Mouse (Mus musculus) left cerebral cortex, adult 9 months (tissue): ENCODE results near the gene Pex11b.
"Not testable (repeated sequence)": the region's sequence is repeated elsewhere in the genome, so short reads cannot be mapped to it uniquely, and the experiment has no call there.

Source experiments
- DNase-seq, 2 experiments: peaks; one replicate each; pipeline ENCODE4 v3.0.0; 2022; ENCODE audit warnings: low spot score in 2 of 2

The Pex11b gene

GRCm38 (mm10) chr3:96634928-96635879, at the start of gene Pex11b, which contains the start of gene Gm42957:
TSS of gene Pex11b (plus strand) at chr3:96635376.
TSS of gene Gm42957 (plus strand) at chr3:96635474.
- DNase-seq, result peak; percentile 71 to 87

GRCm38 (mm10) chr3:96590657-96591056, 44.5 kb upstream of the Pex11b start:
- no peak for DNase-seq

GRCm38 (mm10) chr3:96593374-96593773, 41.8 kb upstream of the Pex11b start:
- no peak for DNase-seq

DNA sequence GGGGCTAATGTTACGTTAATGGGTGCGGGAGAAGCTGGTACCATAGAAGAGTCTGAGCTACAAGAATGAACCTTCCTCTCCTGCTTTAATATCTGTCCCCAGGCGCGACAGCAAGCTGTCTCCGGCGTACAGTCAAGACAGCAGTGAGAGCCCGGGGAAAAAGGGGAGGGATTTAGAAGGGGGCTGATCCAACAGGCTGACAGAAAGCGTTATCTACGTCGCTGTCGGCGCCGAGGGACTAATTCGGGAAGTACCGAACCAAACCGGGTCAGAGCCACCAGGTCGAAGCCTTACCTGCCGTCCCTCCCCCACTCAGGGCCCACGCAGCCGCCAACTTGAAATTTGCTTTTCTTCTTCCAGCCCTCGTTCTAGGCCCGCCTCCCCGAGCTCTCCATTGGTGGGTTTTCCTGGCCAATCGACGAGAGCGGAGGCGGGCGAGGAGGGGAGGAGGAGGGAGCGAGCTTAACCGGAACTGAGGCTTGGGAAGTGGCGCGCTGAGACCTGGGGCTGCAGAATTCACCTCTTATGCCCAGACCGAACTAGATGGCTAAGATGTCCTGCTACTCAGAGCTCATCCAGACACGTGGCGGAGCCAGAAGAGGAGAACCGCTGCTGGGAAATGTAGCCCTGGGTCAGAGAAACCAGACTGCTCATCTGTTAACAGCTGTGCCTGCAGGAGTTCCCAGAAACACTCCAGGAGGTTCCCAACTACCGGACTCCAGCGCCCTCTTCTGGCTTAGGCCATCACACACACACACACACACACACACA, 41.2 kb upstream of the Pex11b start, which contains the start of gene Polr3gl:
Gene Polr3gl, minus strand, starts transcription at position 392 of the 771 bp plus-strand sequence.
- peak; percentile 87 to 95 for DNase-seq

GRCm38 (mm10) chr3:96594851-96595250, 40.3 kb upstream of the Pex11b start:
- DNase-seq, result no peak

- peak in 1 of 2 experiments; percentile 63 for DNase-seq
These were observed 39.5 kb upstream of the Pex11b start for GRCm38 (mm10) chr3:96595661-96596060.

GRCm38 (mm10) chr3:96596228-96596707, 38.9 kb upstream of the Pex11b start, which contains the start of gene Ankrd34a:
TSS of gene Ankrd34a (plus strand) at chr3:96596636.
- DNase-seq, result peak in 1 of 2 experiments; percentile 82

DNA sequence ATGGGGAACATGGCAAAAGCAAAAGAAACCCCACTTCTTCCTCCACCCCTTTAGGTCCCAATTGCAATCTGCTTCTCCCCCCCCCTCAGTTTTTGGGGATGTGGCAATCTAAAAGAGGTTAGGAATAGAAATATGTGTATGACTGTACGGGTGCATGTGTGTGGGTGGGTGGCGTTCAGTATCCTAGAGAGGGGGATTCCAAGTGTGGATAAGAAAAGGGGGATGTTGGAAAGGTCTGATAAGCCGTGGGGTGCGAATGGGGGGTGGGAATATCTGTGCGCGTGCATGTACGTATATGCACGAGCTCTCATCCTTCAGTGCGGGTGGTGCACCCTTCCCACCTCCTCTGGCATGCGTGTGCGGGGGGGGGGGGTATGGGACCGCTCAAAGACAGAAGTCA, 38.3 kb upstream of the Pex11b start:
- no peak for DNase-seq

DNA sequence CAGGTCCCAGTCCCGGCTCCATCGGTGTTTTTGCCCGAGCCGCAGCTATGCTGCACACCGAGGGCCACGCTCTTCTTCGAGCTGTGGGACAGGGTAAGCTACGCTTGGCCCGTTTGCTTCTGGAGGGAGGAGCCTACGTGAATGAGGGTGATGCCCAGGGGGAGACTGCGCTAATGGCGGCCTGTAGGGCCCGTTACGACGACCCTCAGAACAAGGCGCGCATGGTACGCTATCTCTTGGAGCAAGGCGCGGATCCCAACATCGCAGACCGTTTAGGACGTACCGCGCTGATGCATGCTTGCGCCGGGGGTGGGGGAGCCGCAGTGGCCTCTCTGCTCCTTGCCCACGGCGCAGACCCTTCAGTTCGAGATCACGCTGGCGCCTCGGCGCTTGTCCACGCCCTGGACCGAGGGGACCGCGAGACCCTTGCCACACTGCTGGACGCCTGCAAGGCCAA, 37.7 kb upstream of the Pex11b start:
- DNase-seq, result no peak

- peak in 1 of 2 experiments; percentile 55 for DNase-seq
These were observed 36.8 kb upstream of the Pex11b start for GRCm38 (mm10) chr3:96598156-96599068.

GRCm38 (mm10) chr3:96599069-96599393, 36.1 kb upstream of the Pex11b start:
- no peak for DNase-seq

GRCm38 (mm10) chr3:96599411-96599810, 35.8 kb upstream of the Pex11b start:
- no peak for DNase-seq

DNA sequence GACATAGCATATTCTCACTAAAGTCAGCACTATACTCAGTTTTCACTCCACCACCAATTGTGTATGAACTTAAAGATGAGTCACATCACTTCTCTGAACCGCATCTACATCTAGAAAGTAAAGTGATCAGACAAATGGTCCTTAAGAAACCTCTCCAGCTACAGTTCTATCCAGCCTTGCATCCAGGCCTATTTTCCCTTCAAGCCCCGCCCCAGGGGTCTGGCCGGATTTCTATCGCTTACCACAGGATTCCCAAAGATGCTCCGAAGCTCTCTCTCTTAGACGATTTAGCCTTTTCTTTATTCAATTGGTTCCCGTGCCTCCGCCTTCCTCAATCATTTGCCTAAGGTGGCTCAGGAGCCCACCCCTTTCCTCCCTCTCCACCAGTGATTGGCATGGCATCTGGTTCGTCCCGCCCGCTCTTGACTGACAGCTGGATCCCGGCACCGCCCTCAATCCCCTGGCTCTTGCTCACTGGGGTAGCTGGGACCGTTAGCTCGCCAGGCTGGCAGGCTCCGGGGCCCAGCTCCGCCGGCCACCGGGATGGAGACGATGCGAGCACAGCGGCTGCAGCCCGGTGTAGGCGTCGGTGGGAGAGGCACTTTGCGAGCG, 34.4 kb upstream of the Pex11b start, which contains the start of gene Lix1l:
Gene Lix1l, plus strand, starts transcription at position 511 of the 612 bp plus-strand sequence.
- DNase-seq, result peak; percentile 92 to 95

DNA sequence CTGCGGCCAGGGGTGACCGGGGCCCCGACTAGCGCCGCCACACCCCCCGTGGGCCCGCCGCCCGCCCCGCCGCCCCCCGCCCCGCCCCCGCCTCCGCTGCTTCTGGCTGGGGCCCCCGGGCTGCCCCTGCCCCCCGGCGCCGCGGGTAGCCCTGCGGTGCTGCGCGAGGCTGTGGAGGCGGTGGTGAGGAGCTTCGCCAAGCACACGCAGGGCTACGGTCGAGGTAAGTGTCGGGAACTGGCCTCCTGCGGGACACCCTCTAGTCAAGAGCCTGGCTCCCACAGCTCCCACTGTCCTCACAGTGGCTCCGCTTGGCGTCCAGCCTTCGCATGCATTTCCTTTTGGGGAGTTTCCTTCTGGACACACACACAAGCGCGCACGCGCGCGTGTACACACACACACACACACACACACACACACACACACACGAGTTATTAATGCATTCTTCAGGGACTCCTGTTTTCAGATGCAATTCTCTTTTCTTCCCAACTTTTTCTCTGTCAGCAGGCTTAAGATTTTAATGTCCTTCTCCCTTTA, 33.9 kb upstream of the Pex11b start:
- DNase-seq, result peak in 1 of 2 experiments; percentile 60

DNA sequence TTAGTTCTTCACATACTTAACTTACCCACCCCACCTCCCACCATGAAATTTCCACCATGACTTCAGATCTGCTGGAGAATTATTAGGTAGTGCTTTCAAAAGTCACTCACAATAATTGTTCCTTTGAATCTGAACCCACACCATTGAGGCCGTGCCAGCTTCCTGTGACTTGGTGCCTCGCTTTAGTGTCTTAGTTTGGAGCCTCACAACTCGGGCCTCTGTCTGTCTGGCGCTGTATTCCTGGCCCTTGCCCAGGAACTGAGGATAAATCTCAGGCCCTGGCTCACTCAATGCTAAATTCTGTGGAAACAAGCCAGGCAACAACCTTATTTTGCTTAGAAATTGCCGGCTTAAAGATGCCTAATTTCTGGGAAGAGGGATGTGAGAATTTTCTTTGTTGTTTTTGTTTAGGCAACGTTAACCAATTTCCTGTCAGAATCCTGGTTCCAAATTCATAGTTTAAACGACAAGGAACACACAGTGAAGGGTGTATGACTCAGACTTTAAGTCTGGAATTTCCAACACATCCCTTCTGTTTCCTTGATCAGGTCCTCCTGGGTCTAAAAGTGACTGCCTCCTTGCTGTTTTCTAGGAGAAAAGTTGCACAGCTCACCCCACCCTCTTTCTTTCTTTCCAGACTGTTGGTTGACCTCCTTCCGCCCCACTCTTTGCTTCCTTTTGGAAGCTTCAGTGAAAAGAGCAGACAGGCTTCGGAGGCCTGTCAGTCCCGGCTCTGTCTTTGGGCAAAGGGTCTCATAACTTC, 33.1 kb upstream of the Pex11b start:
- no peak for DNase-seq

GRCm38 (mm10) chr3:96602704-96603084, 32.5 kb upstream of the Pex11b start:
- DNase-seq, result no peak

DNA sequence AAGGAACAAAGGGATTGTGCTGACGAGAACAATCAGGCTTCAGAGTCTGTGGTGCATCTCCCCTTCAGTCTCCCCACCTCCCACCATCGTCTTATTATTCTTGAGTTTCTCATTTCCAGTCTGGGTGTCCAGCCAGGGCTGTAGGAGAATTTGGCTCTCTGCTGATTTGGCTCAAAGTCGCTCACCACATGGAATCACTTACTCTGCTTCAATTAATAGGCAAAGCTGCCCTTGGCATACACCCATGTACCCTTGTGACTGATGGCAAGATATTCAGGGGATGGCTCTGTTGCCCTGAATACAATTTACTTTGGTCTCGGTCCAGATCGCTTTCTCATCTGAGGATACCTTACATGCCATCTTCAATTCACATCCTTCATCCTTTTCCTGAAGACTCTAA, 31.9 kb upstream of the Pex11b start:
- no peak for DNase-seq

DNA sequence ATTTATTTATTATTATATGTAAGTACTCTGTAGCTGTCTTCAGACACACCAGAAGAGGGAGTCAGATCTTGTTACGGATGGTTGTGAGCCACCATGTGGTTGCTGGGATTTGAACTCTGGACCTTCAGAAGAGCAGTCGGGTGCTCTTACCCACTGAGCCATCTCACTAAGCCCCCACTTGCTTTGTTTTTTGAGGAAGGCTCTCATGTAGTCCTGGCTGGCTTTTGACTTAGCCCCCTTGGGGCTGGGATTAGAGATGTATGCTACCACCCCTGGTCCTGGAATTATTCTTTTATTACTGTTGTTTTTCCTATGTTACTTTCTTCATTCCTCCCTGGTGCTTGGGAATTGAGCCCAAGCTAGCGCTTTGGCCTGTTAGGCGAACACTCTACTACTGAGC, 29.2 kb upstream of the Pex11b start:
- DNase-seq, result not testable (repeated sequence)

GRCm38 (mm10) chr3:96606618-96607017, 28.6 kb upstream of the Pex11b start:
- DNase-seq, result no peak

GRCm38 (mm10) chr3:96617941-96618340, 17.2 kb upstream of the Pex11b start:
- no peak for DNase-seq
